Mouse (Mus musculus) left cerebral cortex, adult 8-10 months (tissue): ENCODE data around the gene Tmem167. TPM values are rescaled to one million over a fixed set of nuclear protein-coding genes. Genes with fewer than 3 reads are reported as not detected.

Experiments used
- DNase-seq, 2 experiments: peaks; one replicate each; pipeline ENCODE4 v3.0.0; 2022; ENCODE audit warnings: low spot score in 2 of 2
- total RNA-seq, 4 experiments: library from RNA; stranded (reverse); gene quantifications; 2 replicates each; pipeline ENCODE4 v1.2.4; 2022

Gene Tmem167
- total RNA-seq, 4 experiments from 2014 or later: 20.4 to 25.0 (median 22.2) TPM

- DNase-seq: no peak
Observed at GRCm38 (mm10) chr13:90182262-90182661, 93.3 kb downstream of the Tmem167 start.

GRCm38 (mm10) chr13:90183536-90183935, 94.6 kb downstream of the Tmem167 start:
- DNase-seq: no peak

GRCm38 (mm10) chr13:90186694-90187093, 97.8 kb downstream of the Tmem167 start:
- DNase-seq: no peak

- DNase-seq: no peak
Observed at GRCm38 (mm10) chr13:90188021-90188420, 99.1 kb downstream of the Tmem167 start.

GRCm38 (mm10) chr13:90191794-90192193, 102.9 kb downstream of the Tmem167 start:
- DNase-seq: no peak

Other genes with a start within 250 kb of the Tmem167 start
- 10 to 100 TPM; 14.2 to 19.4 (median 16.6) TPM for gene Xrcc4, start 485 bp downstream of the Tmem167 start, total RNA-seq